Mouse (Mus musculus): ENCODE measurements around the gene Phactr3.
"Not testable (repeated sequence)": the region's sequence is repeated elsewhere in the genome, so short reads cannot be mapped to it uniquely, and the experiment has no call there.

The Phactr3 gene

GRCm38 (mm10) chr2:178118801-178119560 lies at the start of gene Phactr3:
TSS of gene Phactr3 (plus strand) at chr2:178118975.
- no peak for DNase-seq (ENCODE audit: low spot score)

- not testable (repeated sequence) for DNase-seq (ENCODE audit: low spot score)
Measured at GRCm38 (mm10) chr2:178078166-178078717, 40.5 kb upstream of the Phactr3 start, which contains the start of gene Zfp931. TSS of gene Zfp931 (minus strand) at chr2:178078476.

- no peak for DNase-seq (ENCODE audit: low spot score)
Measured at GRCm38 (mm10) chr2:178089586-178089985, 29.2 kb upstream of the Phactr3 start.

GRCm38 (mm10) chr2:178098021-178098420 lies 20.8 kb upstream of the Phactr3 start:
- DNase-seq (ENCODE audit: low spot score): no peak

GRCm38 (mm10) chr2:178101957-178102356 lies 16.8 kb upstream of the Phactr3 start:
- no peak for DNase-seq (ENCODE audit: low spot score)

GRCm38 (mm10) chr2:178117946-178118345 lies 829 bp upstream of the Phactr3 start:
- peak; percentile 18 for DNase-seq (ENCODE audit: low spot score)

GRCm38 (mm10) chr2:178119561-178120355 lies 983 bp downstream of the Phactr3 start:
- no peak for DNase-seq (ENCODE audit: low spot score)

- no peak for DNase-seq (ENCODE audit: low spot score)
Measured at GRCm38 (mm10) chr2:178120356-178120645, 1.5 kb downstream of the Phactr3 start.

GRCm38 (mm10) chr2:178120651-178121374 lies 2.0 kb downstream of the Phactr3 start:
- no peak for DNase-seq (ENCODE audit: low spot score)

- DNase-seq (ENCODE audit: low spot score): no peak
Measured at GRCm38 (mm10) chr2:178121375-178121688, 2.6 kb downstream of the Phactr3 start.

- no peak for DNase-seq (ENCODE audit: low spot score)
Measured at GRCm38 (mm10) chr2:178121946-178122665, 3.3 kb downstream of the Phactr3 start.

GRCm38 (mm10) chr2:178123466-178123865 lies 4.7 kb downstream of the Phactr3 start:
- DNase-seq (ENCODE audit: low spot score): no peak

- DNase-seq (ENCODE audit: low spot score): no peak
Measured at GRCm38 (mm10) chr2:178125427-178125826, 6.7 kb downstream of the Phactr3 start.

- DNase-seq (ENCODE audit: low spot score): no peak
Measured at GRCm38 (mm10) chr2:178126041-178126820, 7.5 kb downstream of the Phactr3 start.

- no peak for DNase-seq (ENCODE audit: low spot score)
Measured at GRCm38 (mm10) chr2:178128594-178128993, 9.8 kb downstream of the Phactr3 start.

- no peak for DNase-seq (ENCODE audit: low spot score)
Measured at GRCm38 (mm10) chr2:178129161-178129560, 10.4 kb downstream of the Phactr3 start.

- no peak for DNase-seq (ENCODE audit: low spot score)
Measured at GRCm38 (mm10) chr2:178129676-178130075, 10.9 kb downstream of the Phactr3 start.

- no peak for DNase-seq (ENCODE audit: low spot score)
Measured at GRCm38 (mm10) chr2:178130536-178130935, 11.8 kb downstream of the Phactr3 start.

GRCm38 (mm10) chr2:178131011-178131410 lies 12.2 kb downstream of the Phactr3 start:
- no peak for DNase-seq (ENCODE audit: low spot score)

GRCm38 (mm10) chr2:178131606-178132365 lies 13.0 kb downstream of the Phactr3 start:
- DNase-seq (ENCODE audit: low spot score): no peak
